Mouse (Mus musculus) thymus, postnatal 25 days (tissue): ENCODE data around the gene Spp1.

ENCODE experiments used
- DNase-seq: peaks from one replicate; pipeline ENCODE4 v3.0.0; 2022

Gene Spp1

GRCm38 (mm10) chr5:104434835-104435301 is at the start of gene Spp1:
Gene Spp1 (plus strand): TSS chr5:104435118.
- no peak for DNase-seq

DNA sequence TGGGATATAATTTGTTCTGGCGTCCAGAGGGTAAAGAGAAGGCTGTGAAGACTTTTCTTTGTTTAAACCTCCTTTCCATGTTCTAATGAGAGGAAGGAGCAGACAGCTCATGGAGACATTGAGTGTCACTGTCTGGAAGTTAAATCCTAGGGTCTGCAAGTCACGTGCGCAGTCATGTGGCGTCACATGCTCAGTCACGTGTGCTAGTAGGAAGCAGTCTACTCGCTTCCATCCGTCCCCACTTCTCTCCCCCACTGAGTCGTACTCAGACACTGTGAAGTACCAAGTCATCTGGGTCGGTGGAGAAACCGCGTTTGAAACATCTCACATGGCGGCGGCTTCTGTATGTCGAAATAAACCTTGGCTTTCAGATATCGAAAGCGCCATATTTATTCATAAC is 49.4 kb upstream of the Spp1 start:
- DNase-seq: no peak

GRCm38 (mm10) chr5:104386908-104387307 is 48.0 kb upstream of the Spp1 start:
- DNase-seq: no peak

DNA sequence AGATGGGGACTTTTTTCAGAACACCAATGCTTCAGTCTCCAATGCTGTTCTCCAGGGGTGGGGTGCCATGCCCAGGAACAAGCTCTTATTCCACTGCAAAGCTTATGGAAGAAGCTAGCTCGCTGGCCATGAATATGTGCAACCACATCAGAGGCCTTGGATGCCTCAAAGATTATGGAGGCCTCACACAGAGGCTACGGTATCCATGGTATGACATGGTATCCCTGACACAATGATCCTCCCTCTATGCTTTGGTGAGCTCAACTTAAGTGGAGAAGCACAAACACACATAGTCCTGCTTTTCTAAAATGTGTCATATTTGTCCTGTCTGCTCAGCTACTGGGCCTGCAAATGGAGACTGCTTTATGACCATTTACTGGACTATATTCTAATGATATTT is 44.0 kb upstream of the Spp1 start:
- DNase-seq: no peak

- no peak for DNase-seq
Observed at GRCm38 (mm10) chr5:104392784-104393183, 42.1 kb upstream of the Spp1 start.

GRCm38 (mm10) chr5:104396286-104396685 is 38.6 kb upstream of the Spp1 start:
- no peak for DNase-seq

DNA sequence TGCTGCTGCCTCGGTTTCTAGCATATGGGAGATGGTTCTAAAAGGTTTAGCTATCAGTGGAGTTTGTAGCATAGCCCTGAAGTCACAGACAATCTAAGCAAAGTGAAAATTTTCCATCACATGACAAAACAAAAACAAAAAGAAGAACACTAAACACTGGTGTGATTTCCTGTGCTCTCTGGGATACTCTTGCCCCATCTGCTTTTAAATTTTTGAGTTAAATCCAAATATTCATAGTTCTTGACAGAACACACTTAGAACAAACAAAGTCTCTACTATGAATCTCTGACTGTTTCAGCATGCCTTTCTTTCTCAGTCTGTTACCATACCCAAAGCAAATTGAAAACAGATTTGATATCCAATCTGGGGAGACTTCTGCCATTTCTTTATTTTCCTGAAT is 36.9 kb upstream of the Spp1 start:
- DNase-seq: no peak

DNA sequence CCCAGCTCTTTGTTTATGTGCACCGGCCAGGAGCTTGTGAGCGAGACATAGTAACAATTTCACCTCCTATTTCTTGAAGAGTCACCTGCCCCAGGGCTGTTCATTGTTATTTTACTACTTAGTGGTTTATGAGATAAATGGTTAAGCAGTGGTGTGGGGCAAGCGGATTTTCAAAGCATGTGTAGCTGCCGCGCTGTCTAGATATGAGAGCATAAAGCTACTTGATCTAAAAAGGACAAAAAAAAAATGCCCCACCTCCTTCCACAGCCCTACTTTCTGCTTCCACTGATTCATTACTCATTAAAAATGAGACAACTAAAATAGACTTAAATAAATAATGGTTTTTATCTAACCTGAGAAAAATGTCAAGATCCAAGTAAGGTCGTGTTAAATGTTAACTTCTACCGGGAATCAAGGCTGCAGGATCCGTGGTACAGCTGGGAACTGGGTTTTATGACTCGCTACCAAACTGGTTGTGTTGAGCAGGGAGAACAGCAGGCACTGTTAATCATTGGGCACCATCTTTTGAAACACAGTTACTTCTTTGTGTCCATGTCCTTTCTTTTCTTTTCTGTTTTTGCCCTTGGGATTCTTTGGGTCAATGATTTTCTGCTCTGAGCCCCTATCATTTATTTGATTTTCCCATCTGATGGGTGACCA is 35.5 kb upstream of the Spp1 start:
- no peak for DNase-seq

DNA sequence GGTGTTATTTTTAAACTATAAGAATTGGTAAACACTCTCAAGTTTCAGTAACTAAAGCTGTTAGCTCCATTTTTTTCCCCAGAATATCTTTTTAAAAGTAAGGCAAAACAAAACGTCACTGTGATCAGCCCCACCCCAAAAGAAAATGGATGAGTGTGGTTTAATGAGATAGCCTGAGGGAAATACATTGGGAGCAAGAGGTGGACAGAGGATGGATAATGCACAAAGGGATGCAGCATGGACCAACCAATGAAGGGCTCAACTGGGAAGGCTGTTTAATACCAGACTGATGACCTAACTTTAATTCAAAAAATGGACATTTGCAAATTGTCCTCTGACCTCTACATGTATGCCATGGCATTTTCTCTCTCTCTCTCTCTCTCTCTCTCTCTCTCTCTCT is 34.9 kb upstream of the Spp1 start:
- DNase-seq: no peak

DNA sequence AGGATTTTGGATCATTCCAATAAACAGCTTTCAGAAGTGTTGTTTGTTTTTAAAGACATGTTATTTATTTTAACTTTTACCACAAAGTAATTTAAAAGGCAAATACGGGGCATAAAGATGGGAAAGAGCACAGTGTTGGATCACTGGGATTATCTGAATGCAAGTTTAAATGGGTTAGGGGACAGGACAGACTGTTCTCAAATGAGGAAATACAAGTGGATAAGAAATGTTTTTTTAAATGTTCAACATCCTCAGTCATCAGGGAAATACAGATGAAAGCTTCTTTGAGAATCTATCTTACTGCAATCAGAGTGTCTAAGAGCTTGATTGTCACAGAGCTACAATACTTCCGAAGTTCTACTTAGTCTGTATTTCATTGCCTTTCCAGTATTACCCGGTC is 32.3 kb upstream of the Spp1 start:
- no peak for DNase-seq

DNA sequence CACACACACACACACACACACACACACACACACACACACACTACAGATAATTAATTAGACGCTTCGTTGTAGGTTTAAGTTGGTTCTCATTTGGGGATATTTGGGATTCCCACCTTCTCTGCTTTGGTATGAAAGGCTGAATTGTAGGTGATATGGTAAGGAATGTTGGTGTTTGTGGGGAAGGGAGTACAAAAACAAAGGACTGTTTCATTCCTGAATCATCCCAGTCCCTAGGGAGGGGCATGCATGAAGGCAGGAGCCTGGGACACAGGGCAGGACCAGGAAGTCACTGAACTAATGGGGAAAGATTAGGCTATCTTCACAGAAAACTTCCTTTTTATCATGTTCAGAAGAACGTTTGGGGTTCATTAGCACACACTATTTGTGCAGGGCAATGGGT is 31.6 kb upstream of the Spp1 start:
- no peak for DNase-seq

DNA sequence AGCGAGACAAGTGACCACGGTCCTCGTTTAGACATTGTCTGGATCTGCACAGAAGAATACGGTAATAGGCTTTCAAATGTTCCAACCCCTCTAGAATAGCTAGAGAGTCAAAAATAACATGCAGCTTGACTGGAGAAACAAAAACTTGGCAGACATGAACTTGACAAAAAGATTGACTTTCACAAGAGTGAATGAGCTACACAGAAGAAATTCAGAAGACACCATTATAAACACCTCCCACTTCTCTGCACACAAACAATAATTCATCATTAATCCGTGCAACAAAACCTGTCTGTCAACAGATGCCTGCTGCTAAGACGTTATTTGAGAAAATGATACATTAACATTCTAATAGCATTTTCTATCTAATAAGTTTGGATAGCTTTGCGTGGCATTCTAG is 30.4 kb upstream of the Spp1 start:
- DNase-seq: no peak

GRCm38 (mm10) chr5:104405051-104405450 is 29.9 kb upstream of the Spp1 start:
- DNase-seq: no peak

DNA sequence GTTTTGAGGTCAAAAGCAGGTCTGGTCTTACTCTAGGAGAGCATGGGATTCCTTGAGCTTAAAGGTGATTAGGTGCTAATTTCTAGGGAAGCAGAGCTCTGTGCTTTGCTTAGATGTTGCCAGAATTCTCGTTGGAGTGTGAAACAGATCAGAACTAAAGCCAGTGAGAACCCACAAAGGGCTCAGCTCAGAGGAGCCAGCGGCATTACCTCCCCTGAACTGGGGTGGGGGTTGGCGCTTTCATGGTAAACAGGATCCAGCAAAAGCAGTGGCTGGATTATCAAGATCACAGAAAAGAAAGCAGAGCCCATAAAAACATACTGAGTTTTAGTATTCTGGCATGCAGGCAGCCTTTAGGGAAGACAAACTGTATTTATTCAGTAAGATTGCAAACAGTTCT is 28.2 kb upstream of the Spp1 start:
- DNase-seq: no peak

- no peak for DNase-seq
Observed at GRCm38 (mm10) chr5:104407541-104408231, 27.2 kb upstream of the Spp1 start.

DNA sequence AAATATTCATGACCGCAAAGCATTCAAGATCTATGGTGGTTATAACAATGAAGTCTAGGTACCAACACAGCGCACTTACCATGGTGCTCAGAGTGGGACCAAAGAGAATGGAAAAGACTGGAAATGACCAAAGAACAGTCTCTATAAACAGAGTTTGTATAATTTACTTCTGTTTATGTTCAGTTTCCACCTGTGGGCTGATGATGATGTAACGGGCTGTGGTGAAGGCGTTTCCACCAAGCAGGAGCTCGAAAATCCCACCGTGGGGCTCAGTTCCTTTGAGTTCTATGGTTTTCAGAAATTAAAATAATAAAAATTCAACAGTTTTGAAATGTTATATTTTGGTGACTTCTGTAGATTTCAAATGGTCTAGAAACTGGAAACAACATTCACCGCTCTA is 26.4 kb upstream of the Spp1 start:
- DNase-seq: no peak

DNA sequence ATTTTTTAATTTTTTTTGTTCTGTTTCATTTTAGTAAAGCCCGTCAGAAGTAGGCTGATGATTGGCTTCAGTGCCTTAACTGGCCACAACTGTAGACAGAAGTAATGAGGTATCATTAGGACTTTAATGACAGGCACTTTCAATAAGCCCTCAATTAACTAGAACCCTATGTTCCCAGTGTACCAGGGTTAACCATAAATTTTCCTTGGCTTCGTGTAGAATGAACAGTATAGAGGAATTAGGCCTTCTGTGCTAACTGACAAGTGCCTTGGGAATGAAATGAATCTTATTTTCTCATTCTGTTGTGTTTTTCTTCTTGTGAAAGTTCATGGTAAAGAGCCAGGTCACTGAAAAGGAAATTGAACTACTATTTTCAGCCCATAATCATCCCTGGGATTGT is 18.9 kb upstream of the Spp1 start:
- no peak for DNase-seq

DNA sequence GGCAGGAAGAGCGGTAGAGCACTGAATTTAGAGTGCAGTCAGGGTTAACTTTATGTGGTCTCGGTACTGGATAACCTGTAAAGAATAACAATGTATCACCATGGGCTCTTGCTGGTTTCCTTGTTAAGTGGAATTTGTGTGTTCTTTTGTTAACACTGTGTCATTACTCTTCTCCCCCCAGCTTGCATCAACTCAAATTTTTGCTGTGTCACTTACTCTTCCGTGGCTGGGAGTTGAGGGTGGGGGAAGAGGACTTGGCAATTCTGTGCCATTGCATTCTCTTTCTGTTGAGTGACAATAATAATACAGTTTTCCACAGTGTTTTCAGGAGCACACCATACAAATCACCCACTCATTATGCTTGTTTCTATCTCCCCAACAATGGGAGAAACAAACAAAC is 17.9 kb upstream of the Spp1 start:
- DNase-seq: no peak

- DNase-seq: no peak
Observed at GRCm38 (mm10) chr5:104417721-104418120, 17.2 kb upstream of the Spp1 start.

- no peak for DNase-seq
Observed at GRCm38 (mm10) chr5:104422039-104422438, 12.9 kb upstream of the Spp1 start.

- DNase-seq: no peak
Observed at GRCm38 (mm10) chr5:104423861-104424260, 11.1 kb upstream of the Spp1 start.

DNA sequence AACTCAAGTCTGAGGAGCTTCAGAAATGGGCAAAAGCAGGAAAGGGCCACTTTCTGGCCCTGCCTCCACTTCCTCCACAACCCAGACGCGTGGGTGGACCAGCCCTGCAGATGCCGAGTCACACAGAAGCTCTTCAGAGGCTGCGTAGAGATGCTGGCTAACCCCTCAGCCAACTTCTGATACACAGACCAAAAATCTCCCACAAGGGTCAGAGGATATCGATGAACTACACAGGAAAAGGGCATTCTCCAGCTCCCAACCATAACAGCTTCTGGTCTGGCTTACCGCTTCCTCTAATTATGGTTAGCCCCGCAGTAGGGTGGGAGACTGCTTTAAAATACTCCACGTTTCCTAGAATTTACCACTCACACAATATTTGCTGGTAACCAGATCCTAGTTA is 9.0 kb upstream of the Spp1 start:
- DNase-seq: no peak

DNA sequence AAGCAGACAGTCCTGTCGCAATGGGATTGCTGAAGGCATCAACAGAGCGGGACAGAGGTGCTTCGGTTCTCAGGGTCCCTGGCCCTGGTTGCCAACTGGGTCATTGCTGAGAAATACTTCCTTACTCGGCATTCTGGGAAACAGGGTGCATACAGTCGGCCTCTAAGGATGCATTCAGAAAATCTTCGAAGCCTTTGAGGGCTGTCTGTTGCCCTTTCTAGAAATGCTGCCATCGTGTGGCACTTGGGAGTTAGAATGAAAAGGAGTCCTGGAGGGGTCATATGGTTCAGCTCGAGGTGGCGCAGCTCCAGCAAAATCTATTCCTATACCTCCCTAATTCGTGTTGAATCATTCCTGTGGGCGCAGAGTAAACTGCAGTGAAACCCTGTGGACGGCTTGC is 2.0 kb upstream of the Spp1 start:
- no peak for DNase-seq

- no peak for DNase-seq
Observed at GRCm38 (mm10) chr5:104433968-104434565, 851 bp upstream of the Spp1 start.
